Mouse (Mus musculus): ENCODE results near the gene Hpcal4. TPM values are rescaled to one million over a fixed set of nuclear protein-coding genes. Genes with fewer than 3 reads are reported as not detected.

Hpcal4 gene
- total and polyA plus RNA-seq, 3 experiments = 0.09 to 0.35 (median 0.10) TPM

DNA sequence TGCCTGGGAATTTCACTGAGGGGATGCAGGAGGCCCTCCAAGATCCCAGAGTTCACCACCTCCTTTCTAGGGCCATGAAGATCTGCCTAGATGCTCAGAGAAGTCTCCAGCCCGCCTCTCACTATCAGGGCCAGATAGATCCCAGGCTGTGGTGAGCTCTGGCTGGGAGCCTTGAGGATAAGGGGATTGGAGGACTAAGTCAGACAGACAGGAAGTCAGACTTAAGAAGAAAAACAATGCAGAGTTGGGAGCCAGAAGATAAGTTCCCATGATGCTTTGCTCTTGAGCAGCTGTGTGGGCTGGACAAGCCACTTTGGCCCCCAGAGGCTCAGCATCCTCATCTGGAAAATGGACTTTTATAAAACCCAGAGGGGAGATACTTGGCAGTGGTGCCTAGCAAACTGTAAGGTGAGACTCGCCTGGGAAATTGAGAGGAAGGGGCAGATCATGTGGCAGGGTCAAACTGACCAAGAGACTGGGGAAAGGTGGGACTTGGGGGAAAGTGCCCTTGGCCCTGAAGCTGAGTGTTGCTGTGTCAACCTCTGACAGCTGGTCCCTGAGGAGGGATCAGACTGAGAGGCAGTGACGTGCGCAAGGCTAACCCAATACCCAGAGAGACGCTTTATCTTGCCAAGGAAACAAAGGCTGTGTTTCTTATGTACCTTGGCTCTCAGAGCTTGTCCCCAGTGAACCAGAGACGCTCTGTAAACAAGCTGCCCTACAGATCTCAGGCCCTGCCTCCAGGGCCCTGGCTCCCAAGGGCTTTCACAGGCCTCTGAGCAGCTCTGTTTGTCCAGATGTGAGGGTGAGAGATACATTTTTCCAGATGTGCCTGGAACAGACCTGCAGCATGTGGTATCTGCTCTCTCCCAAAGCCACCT lies 54.6 kb downstream of the Hpcal4 start:
- Histone ChIP-seq H3K79me2 (replicated peaks; ENCODE audit: control insufficient read depth, insufficient read depth, low read length) (no peaks in the 10 kb centered on the region), H3K27me3 (ENCODE audit: control insufficient read depth, insufficient read depth, low read length) (no peaks in the 10 kb centered on the region), H3K9ac (ENCODE audit: low read depth, low read length) (no peak overlapping the region), H3K4me3 (peak overlapping the region; percentile 23; the same call in 1 of the 2 replicates), H3K36me3 (ENCODE audit: control insufficient read depth, insufficient read depth, low read length) (no peaks in the 10 kb centered on the region; the same call in 1 of the 2 replicates), H3K27ac (peak overlapping the region; percentile 77), H3K4me1 (ENCODE audit: control insufficient read depth, insufficient read depth, low read length) (peaks cover 14% of the 10 kb centered on the region)
- intact Hi-C loops (cut with DNase I) = no loop called here
- TF ChIP-seq POLR2A (IDR thresholded peaks at IDR 0.05; ENCODE audit: insufficient read depth, low read depth, low read length) (no peak; the same call in 1 of the 2 replicates), EP300 (IDR thresholded peaks at IDR 0.05; ENCODE audit: insufficient read depth, low read depth, low read length) (peak; percentile 4; the same call in 1 of the 2 replicates)
- peak; percentile 69 to 82 for DNase-seq
- WGBS = 46% methylated on average over 6 of the region's 6 CpGs

DNA sequence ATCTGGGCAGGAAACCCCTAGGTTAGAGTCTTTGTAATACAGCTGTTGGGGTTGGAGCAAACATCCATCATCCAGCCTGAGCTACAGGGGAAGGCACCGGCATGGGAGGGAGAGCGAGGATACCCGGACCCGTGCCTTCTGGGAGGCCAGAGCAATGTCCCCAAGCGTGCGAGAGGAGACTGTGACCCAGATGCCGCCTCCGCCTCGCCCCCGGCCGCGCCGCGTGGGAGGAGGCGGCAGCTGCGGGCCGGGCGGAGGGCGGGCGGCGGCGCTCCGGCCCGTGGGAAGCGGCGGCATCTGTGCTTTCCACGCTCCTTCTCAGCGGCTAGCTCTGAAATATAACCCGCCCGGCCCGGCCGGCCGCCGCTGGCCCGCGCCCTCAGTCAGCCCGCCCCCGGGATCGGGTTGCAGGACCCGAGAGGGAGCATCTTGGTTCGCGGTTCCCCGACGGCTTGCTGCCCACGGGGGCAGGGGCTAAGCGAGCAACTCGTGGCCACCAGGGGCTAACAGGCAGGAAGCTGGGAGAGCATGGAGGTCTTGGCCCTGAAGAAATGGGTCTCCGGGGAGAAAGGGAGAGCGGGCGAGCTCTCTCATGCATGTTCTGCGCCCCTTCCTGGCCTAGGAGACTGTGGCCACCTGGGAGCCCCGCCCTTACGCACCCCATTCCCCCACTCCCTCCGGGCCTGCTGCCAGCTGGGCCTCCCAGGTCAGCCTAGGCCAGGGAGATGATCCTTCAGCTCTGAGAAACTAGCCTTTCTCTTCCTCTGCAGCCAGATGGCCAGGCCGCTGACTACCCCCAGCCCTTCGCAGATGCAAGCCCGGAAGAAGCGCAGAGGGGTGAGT lies 56.6 kb downstream of the Hpcal4 start:
- H3K36me3 ChIP-seq (ENCODE audit: control insufficient read depth, insufficient read depth, low read length) = no peaks in the 10 kb centered on the region; the same call in 1 of the 2 replicates
- H3K4me1 ChIP-seq (ENCODE audit: control insufficient read depth, insufficient read depth, low read length) = peaks cover 10% of the 10 kb centered on the region
- DNase-seq = peak; percentile 83 to 86
- TF ChIP-seq EP300 (IDR thresholded peaks at IDR 0.05; ENCODE audit: insufficient read depth, low read depth, low read length) (no peak), POLR2A (IDR thresholded peaks at IDR 0.05; ENCODE audit: insufficient read depth, low read depth, low read length) (no peak), CTCF (IDR thresholded peaks at IDR 0.05) (peak; percentile 36)
- no peaks in the 10 kb centered on the region for H3K79me2 ChIP-seq (replicated peaks; ENCODE audit: control insufficient read depth, insufficient read depth, low read length)
- WGBS = 11% methylated on average over 56 of the region's 58 CpGs
- H3K9ac ChIP-seq (ENCODE audit: low read depth, low read length) = peak overlapping the region; percentile 19
- H3K27ac ChIP-seq = peak overlapping the region; percentile 77
- no peaks in the 10 kb centered on the region for H3K27me3 ChIP-seq (ENCODE audit: control insufficient read depth, insufficient read depth, low read length)
- H3K4me3 ChIP-seq = peak overlapping the region; percentile 39
- intact Hi-C loops (cut with DNase I) = no loop called here

Other genes starting within 250 kb of the Hpcal4 start
- under 1 TPM; 0.23 to 0.39 TPM for gene Mfsd2a, start 222.0 kb upstream of the Hpcal4 start, total RNA-seq (2021)
- gene Mfsd2a, start 222.0 kb upstream of the Hpcal4 start, polyA plus RNA-seq (2012; rRNA removed) = 0.12 TPM in 1 of 2 replicates, not detected in the other
- under 1 TPM; 0.10 to 0.18 TPM for gene Mycl, start 187.6 kb upstream of the Hpcal4 start, total RNA-seq (2021)
- gene Mycl, start 187.6 kb upstream of the Hpcal4 start, polyA plus RNA-seq (2012; rRNA removed) = 0.20 and 0.64 TPM in 2 replicates
- 1 to 10 TPM; 5.4 to 5.5 TPM for gene Trit1, start 166.6 kb upstream of the Hpcal4 start, total RNA-seq (2021)
- 2.4 and 2.8 TPM in 2 replicates for gene Trit1, start 166.6 kb upstream of the Hpcal4 start, polyA plus RNA-seq (2012; rRNA removed)
- not detected for gene Bmp8b, start 78.1 kb upstream of the Hpcal4 start, total RNA-seq (2021)
- not detected in 2 replicates for gene Bmp8b, start 78.1 kb upstream of the Hpcal4 start, polyA plus RNA-seq (2012; rRNA removed)
- not detected for gene Oxct2b, start 67.0 kb upstream of the Hpcal4 start, total RNA-seq (2021)
- gene Oxct2b, start 67.0 kb upstream of the Hpcal4 start, polyA plus RNA-seq (2012; rRNA removed) = 0.10 and 0.12 TPM in 2 replicates
- 10 to 100 TPM; 23.6 to 23.8 TPM for gene Ppie, start 43.3 kb upstream of the Hpcal4 start, total RNA-seq (2021)
- gene Ppie, start 43.3 kb upstream of the Hpcal4 start, polyA plus RNA-seq (2012; rRNA removed) = 14.4 and 18.7 TPM in 2 replicates
- gene Nt5c1a, start 18.3 kb downstream of the Hpcal4 start, total RNA-seq (2021) = 10 to 100 TPM; 50.8 to 57.6 TPM
- gene Nt5c1a, start 18.3 kb downstream of the Hpcal4 start, polyA plus RNA-seq (2012; rRNA removed) = 19.6 and 41.6 TPM in 2 replicates
- 10 to 100 TPM; 15.8 to 16.5 TPM for gene Heyl, start 50.3 kb downstream of the Hpcal4 start, total RNA-seq (2021)
- gene Heyl, start 50.3 kb downstream of the Hpcal4 start, polyA plus RNA-seq (2012; rRNA removed) = 16.8 and 21.3 TPM in 2 replicates
- 100 to 1,000 TPM; 336 to 376 TPM for gene Pabpc4, start 79.1 kb downstream of the Hpcal4 start, total RNA-seq (2021)
- 207 and 299 TPM in 2 replicates for gene Pabpc4, start 79.1 kb downstream of the Hpcal4 start, polyA plus RNA-seq (2012; rRNA removed)
- gene Oxct2a, start 140.4 kb downstream of the Hpcal4 start, total RNA-seq (2021) = not detected
- gene Oxct2a, start 140.4 kb downstream of the Hpcal4 start, polyA plus RNA-seq (2012; rRNA removed) = 0.06 TPM in 1 of 2 replicates, not detected in the other
- gene Bmp8a, start 160.0 kb downstream of the Hpcal4 start, total RNA-seq (2021) = not detected
- not detected in 2 replicates for gene Bmp8a, start 160.0 kb downstream of the Hpcal4 start, polyA plus RNA-seq (2012; rRNA removed)